Mouse (Mus musculus) midbrain, embryonic 15.5 days (tissue): Measurements from ENCODE around the gene Edrf1. TPM values are rescaled to one million over a fixed set of nuclear protein-coding genes. Genes with fewer than 3 reads are reported as not detected.
"Not testable (repeated sequence)": the region's sequence is repeated elsewhere in the genome, so short reads cannot be mapped to it uniquely, and the experiment has no call there.

ENCODE experiments used
- ATAC-seq: fragments of 200-750 bp; cut with Nextera tagmentation; replicated peaks from 2 replicates; pipeline ENCODE4 v1.8.0; 2017; ENCODE audit warnings: moderate TSS enrichment
- H3K27ac ChIP-seq: fragments of 300-500 bp; sonication (generic); 2 replicates; pipeline ENCODE4 v1.5.1; 2015; ENCODE audit warnings: mild to moderate bottlenecking, inconsistent platforms
- H3K27me3 ChIP-seq: fragments of 300-500 bp; sonication (generic); replicated peaks from 2 replicates; pipeline ENCODE4 v1.6.1; 2015; ENCODE audit warnings: inconsistent platforms
- H3K36me3 ChIP-seq: fragments of 300-500 bp; sonication (generic); replicated peaks from 2 replicates; pipeline ENCODE4 v1.6.1; 2015; ENCODE audit warnings: inconsistent platforms
- H3K4me1 ChIP-seq: fragments of 300-500 bp; sonication (generic); 2 replicates; pipeline ENCODE4 v1.6.1; 2015; ENCODE audit warnings: inconsistent platforms
- H3K4me2 ChIP-seq: fragments of 300-500 bp; sonication (generic); 2 replicates; pipeline ENCODE4 v1.6.1; 2015; ENCODE audit warnings: inconsistent platforms, mild to moderate bottlenecking, moderate library complexity
- H3K4me3 ChIP-seq: fragments of 300-500 bp; sonication (generic); 2 replicates; pipeline ENCODE4 v1.5.1; 2015; ENCODE audit warnings: mild to moderate bottlenecking, inconsistent platforms
- H3K9ac ChIP-seq: fragments of 300-500 bp; sonication (generic); 2 replicates; pipeline ENCODE4 v1.6.1; 2015; ENCODE audit warnings: mild to moderate bottlenecking, inconsistent platforms
- H3K9me3 ChIP-seq: fragments of 300-500 bp; sonication (generic); 2 replicates; pipeline ENCODE4 v1.6.1; 2016; ENCODE audit warnings: inconsistent platforms
- WGBS: fragments of 180-500 bp; shearing (Covaris S2); methylation state at CpG from one replicate; pipeline ENCODE4 v1.1.7; 2015; ENCODE audit warnings: mixed read lengths; 5-methylcytosine and 5-hydroxymethylcytosine counted together
- polyA plus RNA-seq: library from polyadenylated mRNA; unstranded; fragments of >200 nt; fragmentation: Nextera tagmentation; extraction: Ambion mirVana; gene quantifications from 2 replicates; pipeline ENCODE4 v1.2.1, GENCODE M21; 2015

The Edrf1 gene
- polyA plus RNA-seq, 1 experiment from 2014 or later = 20.5 TPM

DNA sequence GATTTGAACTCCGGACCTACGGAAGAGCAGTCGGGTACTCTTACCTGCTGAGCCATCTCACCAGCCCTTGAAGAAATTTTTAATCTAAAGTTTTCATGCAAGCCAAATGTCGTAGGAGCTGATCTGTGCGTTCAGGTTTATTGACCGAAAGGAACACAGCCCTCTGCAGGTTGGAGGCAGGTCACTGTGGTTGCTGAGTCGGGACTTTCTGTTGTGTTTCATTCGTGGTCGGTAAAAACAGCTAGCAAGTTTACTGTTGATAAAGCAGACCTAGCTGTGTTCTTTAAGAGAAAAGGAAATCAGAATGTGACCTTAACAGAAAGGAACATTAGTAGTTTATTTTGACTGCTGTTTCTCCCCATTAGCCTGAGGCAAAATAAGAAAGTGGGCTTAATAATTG is 32.6 kb downstream of the Edrf1 start:
- H3K9ac ChIP-seq = no peak overlapping the region
- no peaks in the 10 kb centered on the region for H3K4me1 ChIP-seq
- H3K27ac ChIP-seq = no peak overlapping the region
- no peaks in the 10 kb centered on the region for H3K9me3 ChIP-seq
- peaks cover 47% of the 10 kb centered on the region for H3K36me3 ChIP-seq
- no peak overlapping the region for H3K4me3 ChIP-seq
- no peaks in the 10 kb centered on the region for H3K27me3 ChIP-seq
- WGBS = 93% methylated on average over 9 of the region's 9 CpGs
- no peak for ATAC-seq
- H3K4me2 ChIP-seq = no peak overlapping the region

DNA sequence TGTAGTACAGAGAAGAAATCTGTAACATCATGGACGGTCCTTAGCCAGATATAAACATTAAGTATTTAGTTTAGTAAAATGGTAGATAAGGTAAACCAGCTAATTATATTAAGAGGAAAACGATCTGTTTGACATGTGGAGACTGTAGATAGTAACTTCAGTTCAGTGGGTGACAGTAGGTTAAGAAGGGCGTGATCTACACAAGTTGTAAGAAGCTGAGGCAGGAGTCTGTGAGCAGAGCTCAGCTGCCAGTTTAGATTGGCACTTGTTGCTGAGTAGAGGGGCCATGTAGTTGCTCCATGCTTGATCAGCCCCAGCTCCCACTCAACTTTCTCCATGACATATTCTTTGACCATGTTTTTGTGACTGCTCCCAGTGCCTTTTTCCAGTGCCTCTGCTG is 33.5 kb downstream of the Edrf1 start:
- H3K36me3 ChIP-seq = peaks cover 41% of the 10 kb centered on the region
- ATAC-seq = no peak
- no peaks in the 10 kb centered on the region for H3K9me3 ChIP-seq
- 91% methylated on average over 3 of the region's 3 CpGs for whole genome bisulfite sequencing
- H3K9ac ChIP-seq = no peak overlapping the region
- no peak overlapping the region for H3K4me2 ChIP-seq
- H3K27ac ChIP-seq = no peak overlapping the region
- no peaks in the 10 kb centered on the region for H3K27me3 ChIP-seq
- no peaks in the 10 kb centered on the region for H3K4me1 ChIP-seq
- H3K4me3 ChIP-seq = no peak overlapping the region

DNA sequence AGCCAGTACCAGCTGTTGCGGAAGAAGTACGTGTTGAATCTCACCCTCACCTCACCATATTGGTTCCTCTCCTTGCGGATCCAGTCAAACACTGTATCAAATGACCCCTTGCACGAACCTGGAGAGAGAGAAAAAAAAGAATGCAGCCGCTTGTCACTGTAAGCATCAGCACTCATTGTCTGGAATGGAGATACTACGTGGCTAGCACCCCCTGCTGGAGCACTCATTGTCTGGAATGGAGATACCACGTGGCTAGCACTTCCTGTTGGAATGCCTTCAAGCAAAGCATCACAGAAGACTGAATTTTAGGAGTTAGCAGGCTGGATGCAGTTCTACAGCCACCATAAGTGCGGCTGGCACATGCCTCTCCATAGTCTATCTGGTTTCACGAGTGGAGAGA is 38.7 kb downstream of the Edrf1 start:
- Histone ChIP-seq H3K27ac (no peak overlapping the region), H3K4me1 (no peaks in the 10 kb centered on the region), H3K9me3 (no peaks in the 10 kb centered on the region), H3K36me3 (peaks cover 15% of the 10 kb centered on the region), H3K4me3 (no peak overlapping the region), H3K27me3 (no peaks in the 10 kb centered on the region), H3K9ac (no peak overlapping the region), H3K4me2 (no peak overlapping the region)
- ATAC-seq = no peak
- WGBS = 73% methylated on average over 9 of the region's 9 CpGs

DNA sequence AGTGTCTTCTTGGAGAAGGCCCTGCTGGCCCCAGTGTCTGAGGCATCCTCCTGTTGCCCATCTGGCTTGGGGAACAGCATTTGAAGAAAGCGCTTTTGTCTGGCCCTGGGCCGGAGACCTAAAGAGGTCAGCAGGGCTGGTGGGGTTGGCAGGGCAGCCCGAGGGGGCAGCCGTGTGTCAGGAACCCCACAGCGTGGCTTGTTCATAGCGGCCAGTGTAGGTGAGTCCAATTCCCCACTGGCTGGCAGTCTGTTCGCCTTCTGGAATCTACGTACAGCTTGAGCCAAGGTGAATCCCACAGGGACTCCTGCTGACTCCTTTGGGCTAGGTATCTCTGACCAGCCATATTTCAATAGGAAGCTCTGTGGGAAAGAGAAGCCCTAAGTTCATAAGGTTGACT is 41.4 kb downstream of the Edrf1 start:
- Histone ChIP-seq H3K27ac (no peak overlapping the region), H3K36me3 (no peaks in the 10 kb centered on the region), H3K9ac (no peak overlapping the region), H3K4me3 (no peak overlapping the region), H3K4me1 (no peaks in the 10 kb centered on the region), H3K27me3 (no peaks in the 10 kb centered on the region), H3K9me3 (no peaks in the 10 kb centered on the region), H3K4me2 (no peak overlapping the region)
- no peak for ATAC-seq
- 89% methylated on average over 8 of the region's 8 CpGs for WGBS

DNA sequence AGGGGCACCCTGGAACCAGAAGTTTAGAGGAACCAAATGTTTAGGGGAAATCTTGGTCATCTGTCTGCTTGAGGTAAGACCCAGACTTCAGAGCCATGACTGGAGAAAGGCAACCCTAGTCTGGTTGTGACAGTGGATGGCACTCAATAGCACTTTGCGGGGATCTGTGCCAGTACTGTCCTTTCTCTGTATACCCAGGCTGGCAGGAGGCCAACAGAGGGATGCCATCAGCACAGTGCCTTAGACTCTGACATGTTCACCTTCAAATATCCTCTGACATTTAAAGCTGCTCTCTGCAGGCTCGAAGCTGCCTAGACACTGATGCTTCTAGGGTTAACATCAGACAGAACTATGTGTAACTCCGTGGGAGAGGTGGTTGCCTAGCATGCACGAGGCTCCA is 42.1 kb downstream of the Edrf1 start:
- whole genome bisulfite sequencing = 72% methylated on average over 4 of the region's 4 CpGs
- no peak overlapping the region for H3K27ac ChIP-seq
- H3K9me3 ChIP-seq = no peaks in the 10 kb centered on the region
- no peaks in the 10 kb centered on the region; the same call in 1 of the 2 replicates for H3K36me3 ChIP-seq
- no peaks in the 10 kb centered on the region for H3K27me3 ChIP-seq
- no peak overlapping the region for H3K9ac ChIP-seq
- H3K4me2 ChIP-seq = no peak overlapping the region
- no peak overlapping the region for H3K4me3 ChIP-seq
- H3K4me1 ChIP-seq = no peaks in the 10 kb centered on the region
- no peak for ATAC-seq

DNA sequence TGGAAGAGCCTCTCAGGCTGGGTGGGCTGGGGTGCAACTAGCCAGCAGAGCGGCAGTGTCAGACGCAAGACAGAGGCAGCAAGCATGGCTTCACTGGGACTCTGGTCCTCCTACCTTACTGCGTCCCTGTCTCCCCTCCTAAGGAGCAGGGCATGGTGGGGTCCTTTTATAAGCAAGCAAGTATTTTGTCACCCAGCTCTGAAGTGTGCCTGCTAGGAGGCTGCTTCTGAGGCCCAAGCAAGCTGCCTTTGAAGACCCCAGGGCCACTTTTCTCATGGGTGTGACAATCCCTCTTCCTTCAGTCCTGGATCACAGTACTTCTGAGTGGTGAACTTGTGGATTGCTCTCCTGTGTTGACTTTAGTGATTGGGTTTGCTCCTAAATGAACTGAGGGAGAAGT is 42.6 kb downstream of the Edrf1 start, which contains the start of gene Mmp21:
TSS of gene Mmp21 (minus strand) at position 101 of the 400 bp plus-strand sequence.
- no peaks in the 10 kb centered on the region for H3K27me3 ChIP-seq
- ATAC-seq = no peak
- H3K9me3 ChIP-seq = no peaks in the 10 kb centered on the region
- H3K4me1 ChIP-seq = no peaks in the 10 kb centered on the region
- H3K4me2 ChIP-seq = no peak within 1 kb of the TSS
- H3K36me3 ChIP-seq = no peaks in the 10 kb centered on the region; the same call in 1 of the 2 replicates
- WGBS = 94% methylated on average over 3 of the region's 3 CpGs
- no peak within 1 kb of the TSS for H3K9ac ChIP-seq
- H3K4me3 ChIP-seq = no peak within 1 kb of the TSS
- no peak within 1 kb of the TSS for H3K27ac ChIP-seq

DNA sequence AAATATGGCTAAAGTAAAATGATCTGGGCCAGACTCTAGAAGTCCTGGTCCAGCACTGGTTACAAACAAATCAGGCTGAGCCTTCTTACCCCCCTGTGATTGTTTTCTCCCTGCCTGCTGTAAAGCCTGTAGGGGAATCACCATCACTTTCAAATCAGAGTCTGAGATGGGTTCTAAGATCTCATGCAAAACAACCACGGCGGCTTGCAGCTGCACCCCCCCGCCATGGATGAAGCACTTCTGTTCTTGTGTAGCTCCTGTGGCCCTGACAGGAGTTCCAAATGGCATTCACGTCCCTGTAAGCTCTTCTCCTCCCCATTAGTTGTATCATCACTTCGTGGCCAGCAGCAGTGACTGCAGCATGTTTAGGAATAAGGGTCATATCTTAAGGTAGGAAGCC is 46.3 kb downstream of the Edrf1 start:
- Histone ChIP-seq H3K4me1 (no peaks in the 10 kb centered on the region), H3K4me3 (no peak overlapping the region), H3K27ac (no peak overlapping the region), H3K4me2 (no peak overlapping the region), H3K9me3 (peaks cover 5% of the 10 kb centered on the region; the same call in 1 of the 2 replicates), H3K36me3 (peaks cover 6% of the 10 kb centered on the region), H3K9ac (no peak overlapping the region), H3K27me3 (no peaks in the 10 kb centered on the region)
- WGBS = 94% methylated on average over 5 of the region's 5 CpGs
- no peak for ATAC-seq

DNA sequence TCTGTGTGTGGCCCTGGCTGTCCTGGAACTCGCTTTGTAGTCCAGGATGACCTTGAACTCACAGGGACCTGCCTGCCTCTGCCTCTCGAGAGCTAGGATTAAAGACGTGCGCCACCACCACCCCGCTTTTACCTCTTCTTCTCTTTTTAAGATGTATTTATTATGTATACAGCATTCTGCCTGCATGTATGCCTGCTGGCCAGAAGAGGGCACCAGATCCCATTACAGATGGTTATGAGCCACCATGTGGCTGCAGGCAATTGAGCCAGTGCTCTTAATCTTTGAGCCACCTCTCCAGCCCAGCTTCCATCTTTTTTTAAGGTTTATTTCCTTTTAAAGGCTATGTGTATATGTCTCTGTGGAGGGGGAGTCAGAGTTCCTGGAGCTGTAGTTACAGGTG is 46.8 kb downstream of the Edrf1 start:
- Histone ChIP-seq H3K4me2 (no peak overlapping the region), H3K27ac (no peak overlapping the region), H3K9ac (no peak overlapping the region), H3K4me3 (no peak overlapping the region), H3K9me3 (peaks cover 5% of the 10 kb centered on the region; the same call in 1 of the 2 replicates), H3K36me3 (peaks cover 11% of the 10 kb centered on the region), H3K4me1 (no peaks in the 10 kb centered on the region), H3K27me3 (no peaks in the 10 kb centered on the region)
- 75% methylated on average over 5 of the region's 5 CpGs for WGBS
- ATAC-seq = no peak

DNA sequence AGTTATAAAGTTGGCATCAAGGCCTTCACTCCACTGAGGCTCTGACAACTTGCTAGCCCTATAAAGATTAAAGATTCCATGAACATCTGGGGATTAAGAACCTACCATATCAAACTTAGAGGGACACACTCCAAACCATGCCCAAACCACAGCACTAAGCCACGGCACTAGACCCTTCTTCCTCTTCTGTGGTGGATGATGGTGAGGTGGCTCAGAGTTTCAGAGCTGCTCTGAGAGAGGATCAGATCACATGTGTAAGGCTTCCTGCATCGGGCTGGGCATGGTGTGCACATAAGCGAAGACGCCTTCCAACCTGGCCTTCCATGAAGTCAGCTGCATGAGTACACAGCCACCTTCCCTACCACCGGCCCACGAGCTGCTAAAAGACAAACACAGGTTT is 47.4 kb downstream of the Edrf1 start:
- Histone ChIP-seq H3K4me2 (no peak overlapping the region), H3K36me3 (peaks cover 16% of the 10 kb centered on the region), H3K4me3 (no peak overlapping the region), H3K27ac (no peak overlapping the region), H3K27me3 (no peaks in the 10 kb centered on the region), H3K4me1 (no peaks in the 10 kb centered on the region), H3K9ac (no peak overlapping the region), H3K9me3 (peaks cover 5% of the 10 kb centered on the region; the same call in 1 of the 2 replicates)
- no peak for ATAC-seq
- 96% methylated on average over 6 of the region's 6 CpGs for WGBS

DNA sequence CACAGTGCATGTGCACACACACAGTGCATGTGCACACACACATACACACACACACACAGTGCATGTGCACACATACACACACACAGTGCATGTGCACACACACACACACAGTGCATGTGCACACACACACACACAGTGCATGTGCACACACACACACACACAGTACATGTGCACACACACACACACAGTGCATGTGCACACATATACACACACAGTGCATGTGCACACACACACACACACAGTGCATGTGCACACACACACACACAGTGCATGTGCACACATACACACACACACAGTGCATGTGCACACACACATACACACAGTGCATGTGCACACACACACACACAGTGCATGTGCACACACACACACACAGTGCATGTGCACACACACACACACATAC is 48.3 kb downstream of the Edrf1 start:
- H3K36me3 ChIP-seq = peaks cover 24% of the 10 kb centered on the region
- ATAC-seq, H3K4me2 ChIP-seq: not testable (repeated sequence)

DNA sequence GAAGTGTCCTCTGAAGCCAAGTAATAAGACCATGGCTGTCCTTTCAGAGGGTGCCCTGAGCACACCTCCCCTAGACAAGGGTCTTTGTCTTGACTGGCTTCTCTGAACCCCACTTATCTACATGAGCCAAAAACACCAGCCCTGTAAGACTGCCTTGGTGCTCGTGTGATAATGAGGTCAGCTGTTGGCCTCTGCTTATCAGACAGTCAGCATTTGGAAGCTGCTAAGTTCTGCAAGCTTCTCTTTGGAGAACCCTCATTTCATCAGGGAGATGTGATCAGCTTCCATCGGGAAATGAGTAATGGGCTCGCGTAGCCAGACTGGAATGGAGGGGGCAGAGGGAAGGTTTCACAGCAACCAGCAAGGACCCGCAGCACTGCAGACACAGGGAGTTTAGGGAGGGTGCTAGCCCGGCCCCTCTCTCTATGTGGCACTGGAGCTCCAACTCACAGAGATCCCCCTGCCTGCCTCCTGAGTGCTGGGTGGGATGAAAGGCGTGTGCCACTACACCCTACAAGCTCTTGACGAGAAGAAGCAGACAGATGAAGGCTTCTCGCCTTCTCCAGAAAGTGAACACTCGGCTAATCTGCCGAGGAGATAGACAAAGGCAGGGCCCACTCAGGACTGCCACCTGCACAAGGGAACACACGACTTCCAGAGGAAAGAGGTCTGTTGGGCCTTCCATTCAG is 60.8 kb downstream of the Edrf1 start:
- Histone ChIP-seq H3K36me3 (peaks cover 9% of the 10 kb centered on the region; the same call in 1 of the 2 replicates), H3K27ac (no peak overlapping the region), H3K4me2 (no peak overlapping the region), H3K27me3 (no peaks in the 10 kb centered on the region), H3K9me3 (no peaks in the 10 kb centered on the region), H3K4me1 (no peaks in the 10 kb centered on the region), H3K9ac (no peak overlapping the region), H3K4me3 (no peak overlapping the region)
- 81% methylated on average over 12 of the region's 12 CpGs for WGBS
- ATAC-seq = no peak

More for the DNA sequence above, 48.3 kb downstream of the Edrf1 start:
- H3K4me3 ChIP-seq, H3K9me3 ChIP-seq, H3K27me3 ChIP-seq, H3K27ac ChIP-seq, H3K4me1 ChIP-seq, H3K9ac ChIP-seq: not testable (repeated sequence)

DNA sequence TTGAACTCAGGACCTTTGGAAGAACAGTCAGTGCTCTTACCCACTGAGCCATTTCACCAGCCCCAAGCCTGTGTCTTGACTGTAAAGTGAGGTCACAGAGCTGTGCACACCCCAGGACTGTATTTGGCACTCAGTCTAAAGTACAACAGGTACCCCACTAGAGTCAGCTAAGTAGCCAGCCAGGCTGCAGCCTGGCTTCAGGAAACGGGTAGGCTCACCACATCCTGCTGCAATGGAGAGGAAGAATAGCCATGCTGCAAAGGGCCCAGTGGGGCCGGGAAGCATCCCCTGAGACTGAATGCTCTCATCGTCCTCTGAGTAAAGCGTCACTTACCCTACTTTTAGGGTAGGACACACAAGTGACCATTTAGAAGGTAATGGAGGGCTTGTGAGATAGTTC is 62.5 kb downstream of the Edrf1 start:
- no peak for ATAC-seq
- H3K4me1 ChIP-seq = no peaks in the 10 kb centered on the region
- WGBS = 88% methylated on average over 4 of the region's 4 CpGs
- H3K36me3 ChIP-seq = peaks cover 9% of the 10 kb centered on the region; the same call in 1 of the 2 replicates
- no peak overlapping the region for H3K27ac ChIP-seq
- H3K4me2 ChIP-seq = no peak overlapping the region
- no peak overlapping the region for H3K4me3 ChIP-seq
- no peaks in the 10 kb centered on the region for H3K27me3 ChIP-seq
- H3K9me3 ChIP-seq = no peaks in the 10 kb centered on the region
- H3K9ac ChIP-seq = no peak overlapping the region

DNA sequence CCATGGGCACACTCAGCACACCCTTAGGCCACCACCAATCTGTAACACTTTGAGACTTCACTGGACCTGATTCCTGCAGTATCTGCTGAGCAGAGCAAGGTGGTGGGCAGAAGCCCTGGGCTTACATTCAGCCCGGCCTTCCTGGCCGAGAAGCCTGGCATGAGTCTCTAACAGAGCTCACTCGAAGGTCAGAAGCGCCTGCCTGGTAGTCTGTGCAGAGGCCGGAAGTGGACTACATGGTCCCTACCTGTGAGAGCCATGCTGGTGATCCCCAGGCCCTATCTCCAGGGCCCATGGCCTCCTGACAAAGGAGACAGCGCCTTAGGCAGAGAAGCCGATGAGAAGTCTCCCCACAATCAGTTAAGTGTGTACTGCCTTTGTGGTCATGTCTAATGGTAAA is 64.0 kb downstream of the Edrf1 start:
- no peak overlapping the region for H3K9ac ChIP-seq
- H3K9me3 ChIP-seq = no peaks in the 10 kb centered on the region
- H3K4me2 ChIP-seq = no peak overlapping the region
- ATAC-seq = no peak
- H3K36me3 ChIP-seq = peaks cover 9% of the 10 kb centered on the region; the same call in 1 of the 2 replicates
- H3K4me3 ChIP-seq = no peak overlapping the region
- H3K27ac ChIP-seq = no peak overlapping the region
- WGBS = 98% methylated on average over 7 of the region's 7 CpGs
- H3K4me1 ChIP-seq = no peaks in the 10 kb centered on the region
- H3K27me3 ChIP-seq = no peaks in the 10 kb centered on the region
